Mouse (Mus musculus): ENCODE measurements around the gene Lmnb2. TPM values are rescaled to one million over a fixed set of nuclear protein-coding genes. Genes with fewer than 3 reads are reported as not detected.

The Lmnb2 gene
- total RNA-seq, 1 experiment from 2014 or later, result 11.8 TPM

DNA sequence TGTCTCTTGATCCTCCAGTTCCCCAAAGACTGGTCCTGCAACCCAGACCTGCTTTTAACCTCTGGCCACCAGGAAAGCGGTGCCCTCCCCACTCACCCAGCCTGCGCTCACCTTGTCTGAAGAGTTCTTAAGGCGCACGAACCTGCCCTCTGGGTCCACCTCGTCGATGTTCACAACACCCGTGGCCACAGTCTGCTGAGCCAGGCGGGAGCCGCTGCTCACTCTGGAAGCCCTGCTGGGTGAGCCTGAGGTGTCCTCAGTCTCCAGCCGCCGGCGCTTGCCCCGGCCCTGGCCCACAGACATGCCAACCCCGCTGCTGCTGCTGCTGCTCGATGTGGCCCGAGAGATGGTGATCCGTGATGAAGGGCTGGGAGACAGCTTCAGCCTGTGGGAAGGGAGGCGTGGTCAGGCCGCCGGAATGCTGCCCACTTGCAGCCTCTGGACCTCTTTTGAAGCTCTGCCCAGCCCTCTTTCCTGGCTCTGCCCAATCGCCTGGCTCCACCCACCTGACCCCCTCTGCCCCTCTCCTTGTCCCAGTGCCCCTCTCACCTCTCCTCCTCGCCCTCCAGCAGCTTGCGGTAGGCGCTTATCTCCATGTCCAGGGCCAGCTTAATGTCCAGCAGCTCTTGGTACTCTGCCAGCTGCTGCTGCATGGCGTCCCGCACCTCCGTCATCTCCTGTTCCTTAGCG lies 13.9 kb downstream of the Lmnb2 start:
- ATAC-seq (ENCODE audit: extremely low read depth, insufficient number of reproducible peaks, low FRiP score, poor library complexity, severe bottlenecking), result no peak

DNA sequence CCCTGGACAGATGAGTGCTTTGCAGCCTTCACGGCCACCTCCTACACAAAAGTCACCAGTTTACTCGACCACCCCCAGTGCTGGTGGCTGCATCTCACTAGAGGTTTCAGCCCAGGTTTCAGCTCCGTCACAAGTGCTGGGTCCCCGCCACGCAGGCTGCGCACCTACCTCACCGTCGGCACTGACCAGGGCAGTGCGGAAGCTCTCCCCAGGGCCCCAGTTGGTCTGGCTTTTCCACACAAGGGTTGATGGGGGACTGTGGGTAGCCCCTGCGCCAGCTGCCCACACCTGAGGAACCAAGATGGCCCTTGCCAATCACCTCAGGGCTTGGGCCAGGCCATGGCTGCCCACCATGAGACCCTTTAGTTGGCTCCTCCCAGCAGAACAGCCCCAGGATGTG lies 14.8 kb downstream of the Lmnb2 start:
- ATAC-seq (ENCODE audit: extremely low read depth, insufficient number of reproducible peaks, low FRiP score, poor library complexity, severe bottlenecking), result no peak

DNA sequence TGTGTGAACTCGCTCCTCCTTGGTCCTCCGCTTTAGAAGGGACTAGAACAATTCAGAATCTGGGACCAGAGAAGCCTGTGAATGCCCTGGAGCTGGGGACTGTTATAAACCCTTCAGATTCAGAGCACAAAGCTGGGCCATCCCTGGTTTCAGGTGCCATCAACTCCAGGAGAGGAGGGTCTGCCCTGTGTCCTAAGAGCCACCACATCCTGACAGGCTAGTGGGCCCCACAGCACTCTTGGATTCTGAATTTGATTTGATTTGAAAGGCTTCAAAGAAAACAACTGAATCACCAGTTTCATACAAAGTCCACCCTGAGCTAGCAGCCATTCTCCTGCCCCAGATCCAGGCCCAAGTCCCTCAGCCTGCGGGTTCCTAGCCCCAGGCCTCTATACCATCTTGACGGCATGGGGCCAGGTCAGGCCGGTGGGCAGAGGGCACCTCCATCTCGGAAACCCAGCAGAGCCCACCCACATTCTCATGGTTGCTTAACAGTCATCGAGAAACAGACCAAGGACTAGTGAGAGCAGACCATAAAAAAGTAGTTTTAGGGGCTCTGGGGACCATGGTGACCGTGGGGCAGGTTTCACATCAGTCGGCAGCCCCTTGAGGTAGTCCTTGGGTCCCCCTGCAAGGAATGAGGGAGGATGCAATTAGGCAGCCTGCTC lies 15.6 kb downstream of the Lmnb2 start:
- ATAC-seq (ENCODE audit: extremely low read depth, insufficient number of reproducible peaks, low FRiP score, poor library complexity, severe bottlenecking), result no peak

DNA sequence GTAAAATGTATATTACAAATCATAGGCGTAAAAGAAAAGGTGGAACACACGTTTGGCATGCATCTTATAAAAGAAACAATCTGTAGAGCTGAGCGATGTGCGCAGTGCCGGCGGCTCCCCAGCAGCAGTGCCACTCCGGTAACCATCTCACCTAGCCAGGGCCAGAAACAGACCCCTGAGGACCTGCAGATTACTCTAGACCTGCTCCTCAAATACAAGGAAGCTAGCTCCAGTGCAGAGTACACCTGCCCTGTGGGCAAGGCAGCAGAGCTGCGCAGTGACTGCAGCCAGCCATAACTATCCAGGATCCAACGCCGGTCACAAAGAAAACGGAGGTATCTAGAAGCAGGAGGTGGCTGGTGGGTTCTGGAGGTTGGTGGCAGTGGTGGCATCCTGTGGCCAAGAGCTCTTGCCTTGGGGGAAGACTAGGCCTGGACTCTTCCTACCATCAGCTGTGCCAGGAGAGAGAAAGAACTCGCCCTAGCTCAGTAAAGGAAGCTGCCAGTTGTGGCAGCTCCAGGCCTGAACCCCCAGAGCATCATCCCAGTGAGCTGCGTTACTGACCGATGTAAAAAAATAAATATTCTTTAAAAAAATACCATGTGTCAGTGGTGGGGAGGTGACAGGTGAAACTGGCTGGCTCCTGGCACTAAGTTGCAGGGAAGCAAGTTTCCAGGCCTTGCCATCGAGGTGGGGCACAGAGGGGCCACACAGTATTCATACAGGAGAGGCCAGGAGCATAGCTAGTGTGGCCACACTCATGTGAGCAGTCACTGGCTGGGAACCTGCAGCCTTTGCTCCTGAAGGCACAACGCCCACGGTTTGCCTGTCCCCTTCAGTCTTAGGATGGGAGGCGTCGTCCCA lies 16.4 kb downstream of the Lmnb2 start:
- no peak for ATAC-seq (ENCODE audit: extremely low read depth, insufficient number of reproducible peaks, low FRiP score, poor library complexity, severe bottlenecking)

DNA sequence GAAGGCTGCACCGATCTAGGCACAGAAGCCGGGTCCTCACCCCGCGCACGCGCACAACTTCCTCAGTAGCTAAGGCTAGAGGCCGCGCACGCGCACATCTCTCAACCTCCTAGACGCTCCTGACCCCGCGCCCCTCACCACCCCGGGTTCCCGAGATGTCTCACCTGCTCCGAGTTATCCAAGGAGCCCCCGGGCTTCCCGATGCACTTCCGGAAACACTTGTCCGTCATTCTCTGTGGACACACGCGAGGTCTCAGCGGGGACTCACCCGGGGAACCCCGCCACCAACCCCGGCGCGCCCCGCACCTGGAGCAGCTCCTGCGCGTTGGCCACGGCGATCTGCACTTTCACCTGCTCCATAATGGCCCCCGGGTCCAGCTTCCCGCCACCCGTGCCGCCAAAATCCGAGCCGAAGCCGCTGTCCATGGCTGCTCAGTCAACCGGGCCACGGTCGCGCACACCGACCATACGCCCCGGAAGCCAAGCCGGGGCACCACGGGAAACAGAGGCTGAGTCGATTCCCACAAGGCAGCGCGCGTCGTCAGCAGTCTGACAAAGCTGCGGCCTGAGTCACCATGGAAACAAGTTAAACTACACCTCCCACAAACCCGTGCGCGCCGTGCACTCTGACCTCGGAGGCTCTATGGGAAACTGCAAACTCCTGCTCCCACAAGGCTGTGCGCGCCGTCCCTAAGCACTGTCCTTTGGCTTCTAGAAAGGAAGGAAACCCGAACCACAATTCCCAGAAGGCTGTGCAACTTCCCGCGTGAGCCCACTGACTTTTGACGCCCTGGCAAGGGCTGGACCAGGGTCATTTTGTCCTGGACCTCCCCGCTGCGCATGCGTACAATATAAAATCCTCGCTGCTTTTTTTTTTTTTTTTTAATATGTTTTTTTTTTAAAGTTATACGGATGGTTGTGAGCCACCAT lies 17.5 kb downstream of the Lmnb2 start, which contains the start of gene Timm13:
Gene Timm13 (minus strand): TSS at position 652 of the 930 bp plus-strand sequence.
- peak; percentile 91 for ATAC-seq (ENCODE audit: extremely low read depth, insufficient number of reproducible peaks, low FRiP score, poor library complexity, severe bottlenecking)

DNA sequence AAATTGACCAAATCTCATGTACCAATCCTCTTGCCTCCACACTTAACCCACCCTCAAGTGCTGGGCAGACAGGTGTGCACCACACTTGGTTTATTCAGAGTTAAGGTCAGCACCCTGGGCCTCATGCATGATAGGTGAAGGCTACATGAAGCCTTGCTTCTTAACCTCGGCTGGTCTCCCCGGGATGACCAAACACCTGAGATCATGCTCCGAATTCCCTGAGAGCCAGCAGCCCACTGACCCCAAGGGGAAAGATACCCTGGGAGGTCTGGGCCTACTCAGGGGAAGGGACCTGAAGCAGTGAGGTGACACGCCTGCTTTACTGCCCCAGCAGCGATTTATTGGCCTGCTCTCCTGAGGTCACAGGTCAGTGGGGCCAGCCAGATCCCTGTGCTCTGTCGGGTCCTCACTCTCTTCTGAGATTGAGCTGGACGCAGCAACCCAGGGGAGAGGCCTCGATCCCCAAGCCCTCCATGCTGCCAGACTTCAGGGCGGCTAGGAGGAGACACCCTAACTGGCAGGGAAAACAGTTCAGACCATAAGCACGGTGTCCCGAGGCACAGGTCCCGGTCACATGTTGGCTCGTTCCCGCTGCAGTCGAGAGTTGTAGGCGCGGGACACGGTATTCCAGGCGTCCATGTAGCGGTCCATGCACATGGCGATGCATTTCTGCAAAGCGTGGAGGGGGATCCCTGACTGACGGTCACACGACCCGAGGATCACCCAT lies 18.3 kb downstream of the Lmnb2 start:
- ATAC-seq (ENCODE audit: extremely low read depth, insufficient number of reproducible peaks, low FRiP score, poor library complexity, severe bottlenecking), result no peak

DNA sequence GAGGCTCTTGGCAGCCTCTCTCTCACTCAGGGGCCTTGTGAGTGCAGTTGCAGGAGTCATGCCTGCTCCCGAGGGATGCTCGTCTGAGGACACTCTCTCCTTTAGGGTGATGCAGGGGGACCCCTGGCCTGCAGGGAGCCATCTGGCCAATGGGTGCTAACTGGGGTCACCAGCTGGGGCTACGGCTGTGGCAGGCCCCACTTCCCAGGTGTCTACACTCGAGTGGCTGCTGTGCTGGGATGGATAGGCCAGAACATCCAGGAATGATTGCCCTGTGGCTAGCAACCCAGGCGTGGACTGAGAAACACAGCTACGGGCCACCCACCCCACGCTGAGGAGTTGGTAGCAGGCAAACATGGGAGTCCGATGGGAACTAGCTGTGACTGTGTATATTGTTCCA lies 19.0 kb downstream of the Lmnb2 start:
- no peak for ATAC-seq (ENCODE audit: extremely low read depth, insufficient number of reproducible peaks, low FRiP score, poor library complexity, severe bottlenecking)

DNA sequence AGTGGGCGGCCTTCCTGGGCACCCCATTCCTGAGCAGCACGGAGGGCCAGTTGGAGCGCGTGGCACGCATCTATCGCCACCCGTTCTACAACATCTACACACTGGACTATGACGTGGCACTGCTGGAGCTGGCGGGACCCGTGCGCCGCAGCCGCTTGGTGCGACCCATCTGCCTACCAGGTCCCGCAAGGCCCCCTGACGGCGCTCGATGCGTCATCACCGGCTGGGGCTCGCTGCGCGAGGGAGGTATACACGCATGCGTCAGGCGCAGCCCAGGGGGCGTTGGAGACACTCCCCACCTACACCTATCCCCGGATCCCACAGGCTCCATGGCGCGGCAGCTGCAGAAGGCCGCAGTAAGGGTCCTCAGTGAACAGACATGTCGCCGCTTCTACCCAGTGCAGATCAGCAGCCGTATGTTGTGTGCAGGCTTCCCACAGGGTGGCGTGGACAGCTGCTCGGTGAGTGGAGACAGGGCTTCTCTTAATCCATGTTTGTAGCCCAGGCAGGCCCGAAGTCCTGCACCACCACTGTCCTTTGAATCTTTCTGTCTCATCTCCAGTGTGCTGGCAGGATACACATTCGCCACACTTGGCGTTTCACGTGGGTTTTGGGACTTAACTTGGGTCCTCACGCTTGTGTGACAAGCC lies 20.1 kb downstream of the Lmnb2 start:
- ATAC-seq (ENCODE audit: extremely low read depth, insufficient number of reproducible peaks, low FRiP score, poor library complexity, severe bottlenecking), result no peak

DNA sequence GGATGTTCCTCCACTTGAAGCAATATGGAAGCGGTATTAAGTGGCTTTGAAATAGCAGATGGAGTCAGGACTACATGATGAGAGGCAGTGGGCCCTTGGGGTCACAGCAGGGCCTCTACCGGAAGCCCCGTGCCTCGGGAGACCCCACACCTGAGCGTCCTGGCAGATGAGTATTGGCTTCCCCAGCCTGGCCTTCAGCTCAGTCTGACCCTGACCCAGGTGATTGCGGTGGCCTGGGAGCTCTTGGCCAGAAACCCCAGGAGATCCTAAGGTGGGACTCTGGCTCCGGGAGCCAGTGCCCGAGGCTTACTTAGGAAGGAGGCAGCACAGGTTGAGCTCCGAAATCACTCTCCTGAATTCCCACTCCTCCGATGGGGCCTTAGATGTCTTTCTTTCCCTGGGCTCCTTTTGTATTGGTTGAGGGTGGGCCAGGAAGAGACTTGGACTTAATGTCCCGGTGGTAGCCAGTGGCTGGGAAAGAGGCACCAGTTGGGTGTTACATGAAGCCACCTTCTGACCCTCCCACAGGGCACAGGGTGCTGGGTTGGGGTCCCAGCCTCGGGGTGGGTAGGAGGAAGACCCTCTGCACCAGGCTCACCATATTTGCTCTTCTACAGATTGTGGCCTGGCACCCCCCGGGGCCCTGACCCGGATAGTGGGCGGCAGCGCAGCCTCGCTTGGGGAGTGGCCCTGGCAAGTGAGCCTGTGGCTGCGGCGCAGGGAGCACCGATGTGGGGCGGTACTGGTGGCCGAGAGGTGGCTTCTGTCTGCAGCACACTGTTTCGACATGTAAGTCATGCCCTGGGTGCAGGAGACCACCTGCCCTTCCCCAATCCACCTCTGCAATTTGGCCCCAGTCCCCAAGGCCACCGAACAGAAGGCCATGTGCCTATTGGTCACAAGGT lies 21.2 kb downstream of the Lmnb2 start:
- ATAC-seq (ENCODE audit: extremely low read depth, insufficient number of reproducible peaks, low FRiP score, poor library complexity, severe bottlenecking), result no peak

DNA sequence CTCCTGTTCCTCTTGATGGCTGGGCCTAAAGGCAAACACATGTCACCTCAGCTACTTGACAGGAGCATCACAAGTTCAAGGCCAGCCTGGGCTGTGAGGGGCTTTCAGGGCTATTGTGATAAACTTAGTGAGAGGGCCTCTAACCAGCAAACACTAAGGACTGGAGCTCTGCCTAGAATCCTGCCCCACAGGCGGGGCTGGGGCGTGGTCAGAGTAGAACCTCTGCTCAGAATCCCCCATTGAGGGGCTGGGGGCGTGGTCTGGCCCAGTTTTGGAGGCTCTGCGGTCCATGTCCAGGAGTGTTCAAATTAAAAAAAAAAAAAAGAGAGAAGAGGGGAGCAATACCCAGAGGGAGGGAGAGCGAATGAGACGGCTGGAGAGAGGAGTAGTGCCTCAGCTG lies 22.3 kb downstream of the Lmnb2 start:
- ATAC-seq (ENCODE audit: extremely low read depth, insufficient number of reproducible peaks, low FRiP score, poor library complexity, severe bottlenecking), result no peak

DNA sequence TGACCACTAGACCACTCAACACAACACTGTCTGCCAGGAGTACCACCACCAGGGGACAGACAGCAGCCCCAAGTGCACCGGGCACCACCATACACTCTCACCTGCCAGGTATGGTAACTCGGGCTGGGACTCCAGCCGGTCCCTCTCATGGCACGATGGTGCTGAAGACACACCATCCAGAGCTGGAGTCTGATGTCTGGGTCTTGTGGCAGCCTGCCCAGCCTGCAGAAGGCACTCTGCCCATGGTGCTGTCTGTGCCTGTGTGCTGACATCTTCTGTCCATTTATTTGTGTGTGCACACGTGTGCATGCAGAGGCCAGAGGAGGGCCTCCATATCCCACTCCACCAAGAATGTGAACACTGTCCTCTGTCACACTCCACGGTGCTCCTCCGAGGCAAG lies 22.9 kb downstream of the Lmnb2 start:
- ATAC-seq (ENCODE audit: extremely low read depth, insufficient number of reproducible peaks, low FRiP score, poor library complexity, severe bottlenecking), result no peak

DNA sequence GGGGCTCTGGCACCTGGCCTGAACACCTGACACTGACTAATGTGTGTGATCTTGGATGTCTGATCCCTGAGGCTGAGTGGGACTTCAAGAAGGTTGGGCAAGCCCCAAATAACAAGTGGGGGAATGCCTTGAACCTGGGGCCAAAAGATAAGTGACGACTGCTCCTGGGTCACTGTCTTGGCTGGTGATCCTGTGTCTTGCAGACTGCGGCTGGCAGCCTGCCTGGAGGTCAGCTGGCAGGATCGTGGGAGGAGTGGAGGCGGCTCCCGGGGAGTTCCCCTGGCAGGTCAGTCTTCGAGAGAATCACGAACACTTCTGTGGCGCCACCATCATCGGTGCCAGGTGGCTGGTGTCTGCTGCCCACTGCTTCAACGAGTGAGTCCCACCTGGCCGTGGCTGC lies 30.9 kb downstream of the Lmnb2 start:
- ATAC-seq (ENCODE audit: extremely low read depth, insufficient number of reproducible peaks, low FRiP score, poor library complexity, severe bottlenecking), result no peak

DNA sequence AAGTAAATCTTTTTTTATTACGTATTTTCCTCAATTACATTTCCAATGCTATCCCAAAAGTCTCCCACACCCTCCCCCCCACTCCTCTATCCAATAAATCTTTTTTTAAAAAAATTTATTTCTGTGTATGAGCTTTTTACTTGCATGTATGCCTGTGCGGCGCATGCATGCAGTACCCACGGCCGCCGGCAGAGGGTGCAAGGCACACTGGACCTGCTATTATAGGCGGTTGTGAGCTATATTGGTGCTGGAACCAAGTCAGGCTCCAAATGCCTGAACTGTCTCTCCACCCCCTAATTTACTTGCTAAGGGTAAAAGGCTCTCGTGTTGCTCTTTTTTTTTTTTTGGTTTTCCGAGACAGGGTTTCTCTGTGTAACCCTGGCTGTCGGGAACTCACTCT lies 36.7 kb downstream of the Lmnb2 start:
- peak; percentile 49; the same call in 1 of the 2 replicates for ATAC-seq (ENCODE audit: extremely low read depth, insufficient number of reproducible peaks, low FRiP score, poor library complexity, severe bottlenecking)

DNA sequence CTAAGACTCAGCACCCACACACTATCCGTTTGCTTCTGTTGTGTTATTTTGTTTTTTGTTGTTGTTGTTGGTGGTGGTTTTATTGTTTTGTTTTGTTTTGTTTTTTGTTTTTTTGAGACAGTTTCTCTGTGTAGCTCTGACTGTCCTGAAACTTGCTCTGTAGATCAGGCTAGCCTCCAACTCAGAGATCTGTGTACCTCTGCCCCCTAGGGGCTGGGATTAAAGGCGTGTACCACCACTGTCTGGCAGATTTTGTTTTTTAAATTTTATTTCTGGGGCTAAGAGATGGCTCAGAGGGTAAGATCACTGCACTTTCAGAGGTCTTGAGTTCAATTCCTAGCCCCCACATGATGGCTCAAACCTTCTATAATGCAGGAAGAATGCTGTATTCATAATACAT lies 37.1 kb downstream of the Lmnb2 start:
- no peak for ATAC-seq (ENCODE audit: extremely low read depth, insufficient number of reproducible peaks, low FRiP score, poor library complexity, severe bottlenecking)

DNA sequence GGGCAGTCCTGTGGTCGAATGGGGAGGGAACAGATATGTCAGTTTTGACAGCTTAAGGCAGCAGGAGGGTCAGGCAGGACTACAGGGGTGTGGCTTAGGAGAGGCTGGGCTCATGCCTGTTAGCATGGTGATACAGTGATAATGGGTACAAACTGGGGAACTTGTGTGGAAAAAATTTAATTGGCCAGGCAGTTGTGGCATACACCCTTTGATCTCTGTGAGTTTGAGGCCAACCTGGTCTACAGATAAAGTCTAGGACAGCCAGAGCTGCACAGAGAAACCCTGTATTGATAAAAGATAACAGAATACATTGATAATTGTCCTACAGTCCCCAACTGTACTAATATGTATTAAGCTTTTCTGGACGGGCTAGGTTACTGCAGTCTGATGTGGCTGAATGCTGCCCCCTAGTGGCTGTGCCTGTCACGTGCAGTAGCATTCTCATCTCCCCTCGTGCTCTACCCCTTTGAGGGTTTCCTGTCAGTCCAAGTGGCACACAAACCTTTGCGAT lies 37.9 kb downstream of the Lmnb2 start:
- ATAC-seq (ENCODE audit: extremely low read depth, insufficient number of reproducible peaks, low FRiP score, poor library complexity, severe bottlenecking), result peak; percentile 71

DNA sequence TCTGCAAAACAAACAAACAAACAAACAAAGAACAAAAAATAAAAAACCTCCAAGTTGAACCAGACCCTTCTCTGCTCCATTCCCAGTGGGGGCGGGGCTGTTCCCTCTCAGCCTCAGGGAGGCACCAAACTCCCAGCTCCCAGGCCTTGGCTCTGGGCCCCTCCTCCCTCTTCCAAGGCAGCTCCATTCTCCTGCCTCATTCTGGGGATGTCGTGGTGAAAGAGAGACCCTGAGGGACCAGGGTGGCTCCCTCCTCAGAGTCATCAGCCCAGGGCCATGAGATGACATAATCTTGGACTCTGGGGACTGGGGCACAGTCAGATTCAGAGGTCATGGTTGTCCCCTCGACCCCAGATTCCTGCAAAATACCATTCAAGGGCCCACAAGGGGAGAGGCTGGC lies 41.5 kb downstream of the Lmnb2 start:
- ATAC-seq (ENCODE audit: extremely low read depth, insufficient number of reproducible peaks, low FRiP score, poor library complexity, severe bottlenecking), result no peak

DNA sequence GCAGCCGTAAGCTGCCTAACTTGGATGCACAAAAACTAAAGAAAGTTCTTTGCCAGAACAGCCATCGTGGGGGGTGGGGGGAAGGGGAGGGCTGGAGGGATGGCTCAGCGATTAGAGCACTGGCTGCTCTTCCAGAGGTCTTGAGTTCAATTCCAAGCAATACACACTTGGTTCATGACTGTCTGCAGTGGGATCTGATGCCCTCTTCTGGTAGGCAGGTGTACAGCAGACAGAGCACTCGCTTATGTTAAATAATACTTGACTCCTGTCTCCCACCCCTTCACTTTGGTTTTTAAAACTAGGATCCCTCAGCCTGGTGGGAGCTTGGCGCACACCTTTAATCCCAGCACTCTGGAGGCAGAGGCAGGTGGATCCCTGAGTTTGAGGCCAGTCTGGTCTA lies 42.0 kb downstream of the Lmnb2 start:
- peak; percentile 63 for ATAC-seq (ENCODE audit: extremely low read depth, insufficient number of reproducible peaks, low FRiP score, poor library complexity, severe bottlenecking)
